Mouse (Mus musculus) liver, postnatal 0 days (tissue): Measurements from ENCODE around the gene Gm20696. TPM values are rescaled to one million over a fixed set of nuclear protein-coding genes. Genes with fewer than 3 reads are reported as not detected.

Experiments
- ATAC-seq: fragments of 200-750 bp; cut with Nextera tagmentation; 2 replicates; pipeline ENCODE4 v1.8.0; 2017; ENCODE audit warnings: mild to moderate bottlenecking, moderate library complexity
- DNase-seq: peaks from one replicate; pipeline ENCODE4 v3.0.0-alpha.2; 2016
- H3K27ac ChIP-seq: fragments of 300-500 bp; sonication (generic); 2 replicates; pipeline ENCODE4 v1.5.1; 2014; ENCODE audit warnings: antibody characterized with exemption, moderate library complexity, mild to moderate bottlenecking, low read depth
- H3K27me3 ChIP-seq: fragments of 300-500 bp; sonication (generic); 2 replicates; pipeline ENCODE4 v1.6.1; 2014; ENCODE audit warnings: low read length, control low read depth, mixed read lengths; ENCODE audit not compliant: insufficient read depth
- H3K36me3 ChIP-seq: fragments of 300-500 bp; sonication (generic); replicated peaks from 2 replicates; pipeline ENCODE4 v1.6.1; 2014; ENCODE audit warnings: mild to moderate bottlenecking, control low read depth, low read length, moderate library complexity, mixed read lengths; ENCODE audit not compliant: insufficient read depth
- H3K4me1 ChIP-seq: fragments of 300-500 bp; sonication (generic); 2 replicates; pipeline ENCODE4 v1.6.1; 2014; ENCODE audit warnings: antibody characterized with exemption, mild to moderate bottlenecking, control low read depth; ENCODE audit not compliant: insufficient read depth
- H3K4me2 ChIP-seq: fragments of 300-500 bp; sonication (generic); 2 replicates; pipeline ENCODE4 v1.6.1; 2014; ENCODE audit warnings: low read depth, mild to moderate bottlenecking, low read length, moderate library complexity, mixed read lengths
- H3K4me3 ChIP-seq: fragments of 300-500 bp; sonication (generic); 2 replicates; pipeline ENCODE4 v1.5.1; 2014; ENCODE audit warnings: low read depth, low read length
- H3K9ac ChIP-seq: fragments of 300-500 bp; sonication (generic); replicated peaks from 2 replicates; pipeline ENCODE4 v1.6.1; 2014; ENCODE audit warnings: mild to moderate bottlenecking, moderate library complexity
- H3K9me3 ChIP-seq: fragments of 300-500 bp; sonication (generic); 2 replicates; pipeline ENCODE4 v1.6.1; 2016; ENCODE audit warnings: mild to moderate bottlenecking, control low read depth, low read length, mixed read lengths
- CTCF ChIP-seq: sonication (generic); IDR thresholded peaks from 2 replicates; pipeline ENCODE4 v1.5.1; 2016; ENCODE audit warnings: antibody characterized with exemption, low read depth
- EP300 ChIP-seq: IDR thresholded peaks from 2 replicates; pipeline ENCODE4 v1.6.1; 2016; ENCODE audit warnings: antibody characterized with exemption, low read depth, mild to moderate bottlenecking
- WGBS: fragments of 180-500 bp; shearing (Covaris S2); extraction: QIAGEN DNeasy Blood & Tissue Kit; methylation state at CpG from one replicate; pipeline ENCODE4 v1.1.7; 2014; ENCODE audit not compliant: insufficient replicate concordance; 5-methylcytosine and 5-hydroxymethylcytosine counted together
- polyA plus RNA-seq: library from polyadenylated mRNA; unstranded; fragments of >200 nt; fragmentation: Nextera tagmentation; extraction: Ambion mirVana; gene quantifications from 2 replicates; pipeline ENCODE4 v1.2.1, GENCODE M21; 2015

Gm20696 gene
- polyA plus RNA-seq, 1 experiment from 2014 or later = 1.2 TPM

GRCm38 (mm10) chr6:99632121-99632980 lies 34.2 kb downstream of the Gm20696 start:
- 75% methylated on average over 32 of the region's 32 CpGs for WGBS
- Histone ChIP-seq H3K4me3 (no peak overlapping the region), H3K4me2 (no peak overlapping the region), H3K9me3 (no peaks in the 10 kb centered on the region), H3K4me1 (peaks cover 9% of the 10 kb centered on the region), H3K27me3 (no peaks in the 10 kb centered on the region), H3K9ac (no peak overlapping the region), H3K36me3 (no peaks in the 10 kb centered on the region), H3K27ac (no peak overlapping the region)
- no peak for TF ChIP-seq CTCF
- no peak for TF ChIP-seq EP300
- DNase-seq (no peak), ATAC-seq (no peak)

GRCm38 (mm10) chr6:99631637-99632036 lies 35.0 kb downstream of the Gm20696 start:
- 86% methylated on average over 5 of the region's 5 CpGs for WGBS
- Histone ChIP-seq H3K4me1 (peaks cover 4% of the 10 kb centered on the region; the same call in 1 of the 2 replicates), H3K9ac (no peak overlapping the region), H3K27me3 (no peaks in the 10 kb centered on the region), H3K4me3 (no peak overlapping the region), H3K9me3 (no peaks in the 10 kb centered on the region), H3K4me2 (no peak overlapping the region), H3K27ac (no peak overlapping the region), H3K36me3 (no peaks in the 10 kb centered on the region)
- no peak for ATAC-seq
- no peak for DNase-seq
- TF ChIP-seq EP300 = no peak
- no peak for TF ChIP-seq CTCF

- H3K4me1 ChIP-seq = 0 out of 2 replicates have a peak, but pooled peaks cover 5% of the 10 kb centered on the region
- no peak overlapping the region for H3K27ac ChIP-seq
- 77% methylated on average over 8 of the region's 8 CpGs for WGBS
- no peak for DNase-seq
- TF ChIP-seq EP300 (no peak), CTCF (no peak)
- no peak overlapping the region for H3K4me3 ChIP-seq
- no peaks in the 10 kb centered on the region for H3K9me3 ChIP-seq
- H3K4me2 ChIP-seq = no peak overlapping the region
- no peaks in the 10 kb centered on the region for H3K27me3 ChIP-seq
- no peak overlapping the region for H3K9ac ChIP-seq
- ATAC-seq = no peak
- no peaks in the 10 kb centered on the region for H3K36me3 ChIP-seq
These were observed 36.7 kb downstream of the Gm20696 start for GRCm38 (mm10) chr6:99629726-99630458.

- H3K27me3 ChIP-seq = no peaks in the 10 kb centered on the region
- 0 out of 2 replicates have a peak, but pooled peaks cover 2% of the 10 kb centered on the region for H3K4me1 ChIP-seq
- TF ChIP-seq EP300 = no peak
- no peak for TF ChIP-seq CTCF
- H3K9me3 ChIP-seq = no peaks in the 10 kb centered on the region
- no peak for ATAC-seq
- 0 out of 2 replicates have a peak overlapping the region, but pooled peaks have one; percentile 11 for H3K27ac ChIP-seq
- DNase-seq = no peak
- no peak overlapping the region for H3K4me2 ChIP-seq
- no peak overlapping the region for H3K4me3 ChIP-seq
- no peaks in the 10 kb centered on the region for H3K36me3 ChIP-seq
- WGBS = 67% methylated on average over 2 of the region's 2 CpGs
- no peak overlapping the region for H3K9ac ChIP-seq
These were observed 40.2 kb downstream of the Gm20696 start for GRCm38 (mm10) chr6:99626347-99626746.

- H3K36me3 ChIP-seq = no peaks in the 10 kb centered on the region
- ATAC-seq (no peak), DNase-seq (no peak)
- no peaks in the 10 kb centered on the region for H3K9me3 ChIP-seq
- H3K27me3 ChIP-seq = no peaks in the 10 kb centered on the region
- H3K27ac ChIP-seq = no peak overlapping the region
- WGBS = 27% methylated on average over 7 of the region's 7 CpGs
- no peak overlapping the region for H3K4me3 ChIP-seq
- no peak overlapping the region for H3K4me2 ChIP-seq
- TF ChIP-seq EP300 (no peak), CTCF (no peak)
- H3K4me1 ChIP-seq = 0 out of 2 replicates have a peak, but pooled peaks cover 2% of the 10 kb centered on the region
- H3K9ac ChIP-seq = no peak overlapping the region
These were observed 40.8 kb downstream of the Gm20696 start for GRCm38 (mm10) chr6:99625803-99626202.

GRCm38 (mm10) chr6:99625306-99625705 lies 41.3 kb downstream of the Gm20696 start:
- Histone ChIP-seq H3K9me3 (no peaks in the 10 kb centered on the region), H3K36me3 (no peaks in the 10 kb centered on the region), H3K27ac (no peak overlapping the region), H3K4me1 (0 out of 2 replicates have a peak, but pooled peaks cover 2% of the 10 kb centered on the region), H3K9ac (no peak overlapping the region), H3K27me3 (no peaks in the 10 kb centered on the region), H3K4me3 (no peak overlapping the region), H3K4me2 (no peak overlapping the region)
- DNase-seq (no peak), ATAC-seq (no peak)
- 50% methylated on average over 7 of the region's 7 CpGs for WGBS
- TF ChIP-seq CTCF = no peak
- no peak for TF ChIP-seq EP300
